Mouse (Mus musculus): ENCODE measurements around the gene Vegfa. TPM values are rescaled to one million over a fixed set of nuclear protein-coding genes. Genes with fewer than 3 reads are reported as not detected.

Vegfa gene
- total and polyA plus RNA-seq, 3 experiments = 15.3 to 50.0 (median 17.2) TPM

DNA sequence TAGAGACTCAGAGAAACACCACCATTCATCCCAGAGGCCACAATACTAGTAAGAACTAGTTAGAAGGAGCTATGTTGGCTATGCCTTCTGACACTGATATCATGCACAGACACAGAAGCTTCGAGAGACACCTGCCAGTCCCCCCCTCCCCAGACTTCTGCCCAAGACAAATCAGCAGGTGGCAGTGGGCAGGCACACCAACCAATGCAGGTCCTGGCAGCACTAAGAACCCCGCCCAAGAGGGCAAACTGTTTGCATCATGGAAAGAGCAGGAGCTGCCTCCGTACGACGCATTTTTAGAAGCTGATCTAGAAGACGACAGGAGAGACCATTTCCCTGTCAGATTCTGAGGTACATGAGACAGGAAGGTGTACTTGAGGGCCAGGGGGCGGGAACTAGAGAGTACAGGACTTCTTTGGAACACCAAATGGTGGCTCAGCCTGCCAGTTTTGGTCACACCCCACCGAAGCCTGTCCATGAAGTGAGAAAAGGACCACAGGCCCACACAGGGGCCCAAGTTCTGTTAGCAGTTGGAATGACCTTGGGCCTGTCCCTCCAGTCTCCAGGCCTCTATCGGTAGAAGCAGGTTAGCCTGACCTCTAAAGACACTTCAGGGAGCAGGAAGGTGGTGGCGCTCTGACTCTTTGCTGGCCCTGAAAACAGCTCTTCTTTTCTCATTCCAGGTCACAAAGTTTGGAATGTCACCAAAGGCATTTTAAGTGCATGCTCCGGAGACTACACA is 6.1 kb downstream of the Vegfa start:
- in situ Hi-C loops (cut with MboI; ENCODE audit: low pct_ligation_motif_present, low pct_unique_long_range_greater_than_20kb, low sequenced_read_pairs) = no loop called here
- Histone ChIP-seq H3K4me2 (ENCODE audit: insufficient read depth, low read depth, poor library complexity, severe bottlenecking) (no peak overlapping the region), H3K27ac (ENCODE audit: insufficient read depth, low read depth) (no peak overlapping the region), H3K27me3 (replicated peaks) (no peaks in the 10 kb centered on the region), H3K79me2 (replicated peaks; ENCODE audit: control insufficient read depth, extremely low read depth, insufficient read depth, poor library complexity, severe bottlenecking) (peaks cover 30% of the 10 kb centered on the region), H3K36me3 (replicated peaks in 1 of 2; ENCODE audit: control insufficient read depth in 1 of 2, insufficient read depth in 1 of 2, low read length in 1 of 2) (peaks cover 45 to 69% of the 10 kb centered on the region in 2 experiments), H3K4me3 (replicated peaks in 1 of 3; ENCODE audit: low read depth in 2 of 3, low read length in 2 of 3, poor library complexity in 1 of 3) (no peak overlapping the region), H3K9me3 (replicated peaks; ENCODE audit: low read length) (no peaks in the 10 kb centered on the region), H3K9ac (ENCODE audit: insufficient read depth, low read depth) (no peak overlapping the region), H3K4me1 (ENCODE audit: control insufficient read depth in 1 of 2, insufficient read depth in 2 of 2) (peaks cover 5 to 50% of the 10 kb centered on the region in 2 experiments; a peak in 3 of 4 replicates)
- DNase-seq (ENCODE audit: extremely low read depth) = no peak
- no peak for TF ChIP-seq GABPA (IDR thresholded peaks at IDR 0.05; ENCODE audit: insufficient replicate concordance, low read depth, low read length)
- dilution Hi-C loops (cut with MboI; ENCODE audit: extremely low pct_ligation_motif_present, extremely low pct_unique_long_range_greater_than_20kb, low sequenced_read_pairs) = no loop called here

- no peak overlapping the region for H3K27ac ChIP-seq (ENCODE audit: insufficient read depth, low read depth)
- TF ChIP-seq GABPA (IDR thresholded peaks at IDR 0.05; ENCODE audit: insufficient replicate concordance, low read depth, low read length) = no peak
- no peak for TF ChIP-seq RAD21 (IDR thresholded peaks at IDR 0.05; ENCODE audit: low read depth, low read length)
- no peak for TF ChIP-seq JUND (conservative IDR thresholded peaks at IDR 0.05; ENCODE audit: low read depth, low read length)
- no peak for TF ChIP-seq POLR2A (IDR thresholded peaks at IDR 0.05; ENCODE audit: low read depth, low read length)
- TF ChIP-seq SIN3A (IDR thresholded peaks at IDR 0.05; ENCODE audit: low read length) = no peak
- TF ChIP-seq KAT2A (IDR thresholded peaks at IDR 0.05; ENCODE audit: insufficient replicate concordance, low read length) = no peak
- TF ChIP-seq BHLHE40 (IDR thresholded peaks at IDR 0.05; ENCODE audit: low read depth, low read length) = no peak
- TF ChIP-seq CTCF (conservative IDR thresholded peaks at IDR 0.05 in 1 of 2, IDR thresholded peaks at IDR 0.05 in 1 of 2; ENCODE audit: low read depth in 2 of 2, low read length in 2 of 2) = no peak
- TF ChIP-seq EP300 (IDR thresholded peaks at IDR 0.05; ENCODE audit: low read length) = no peak
- no peak for TF ChIP-seq MAX (IDR thresholded peaks at IDR 0.05; ENCODE audit: low read length)
- H3K4me1 ChIP-seq (ENCODE audit: control insufficient read depth in 1 of 2, insufficient read depth in 2 of 2) = peaks cover 5 to 50% of the 10 kb centered on the region in 2 experiments; a peak in 3 of 4 replicates
- no peak overlapping the region for H3K4me2 ChIP-seq (ENCODE audit: insufficient read depth, low read depth, poor library complexity, severe bottlenecking)
- no peak for DNase-seq (ENCODE audit: extremely low read depth)
- no peaks in the 10 kb centered on the region for H3K9me3 ChIP-seq (replicated peaks; ENCODE audit: low read length)
- H3K79me2 ChIP-seq (replicated peaks; ENCODE audit: control insufficient read depth, extremely low read depth, insufficient read depth, poor library complexity, severe bottlenecking) = peaks cover 24% of the 10 kb centered on the region
- H3K9ac ChIP-seq (ENCODE audit: insufficient read depth, low read depth) = no peak overlapping the region
- no peak overlapping the region for H3K4me3 ChIP-seq (replicated peaks in 1 of 3; ENCODE audit: low read depth in 2 of 3, low read length in 2 of 3, poor library complexity in 1 of 3)
- in situ Hi-C loops (cut with MboI; ENCODE audit: low pct_ligation_motif_present, low pct_unique_long_range_greater_than_20kb, low sequenced_read_pairs) (no loop called here), dilution Hi-C loops (cut with MboI; ENCODE audit: extremely low pct_ligation_motif_present, extremely low pct_unique_long_range_greater_than_20kb, low sequenced_read_pairs) (no loop called here)
- H3K27me3 ChIP-seq (replicated peaks) = no peaks in the 10 kb centered on the region
- peaks cover 54 to 78% of the 10 kb centered on the region in 2 experiments for H3K36me3 ChIP-seq (replicated peaks in 1 of 2; ENCODE audit: control insufficient read depth in 1 of 2, insufficient read depth in 1 of 2, low read length in 1 of 2)
Observed at GRCm38 (mm10) chr17:46025207-46025606, 7.0 kb downstream of the Vegfa start.

- Histone ChIP-seq H3K4me3 (replicated peaks in 1 of 3; ENCODE audit: low read depth in 2 of 3, low read length in 2 of 3, poor library complexity in 1 of 3) (no peak overlapping the region), H3K36me3 (replicated peaks in 1 of 2; ENCODE audit: control insufficient read depth in 1 of 2, insufficient read depth in 1 of 2, low read length in 1 of 2) (peaks cover 60 to 88% of the 10 kb centered on the region in 2 experiments)
Observed at GRCm38 (mm10) chr17:46024192-46024591, 8.0 kb downstream of the Vegfa start.

More at GRCm38 (mm10) chr17:46024192-46024591, 8.0 kb downstream of the Vegfa start:
- Histone ChIP-seq H3K9me3 (replicated peaks; ENCODE audit: low read length) (no peaks in the 10 kb centered on the region), H3K79me2 (replicated peaks; ENCODE audit: control insufficient read depth, extremely low read depth, insufficient read depth, poor library complexity, severe bottlenecking) (peaks cover 14% of the 10 kb centered on the region), H3K4me2 (ENCODE audit: insufficient read depth, low read depth, poor library complexity, severe bottlenecking) (no peak overlapping the region), H3K27me3 (replicated peaks) (no peaks in the 10 kb centered on the region), H3K9ac (ENCODE audit: insufficient read depth, low read depth) (no peak overlapping the region), H3K27ac (ENCODE audit: insufficient read depth, low read depth) (no peak overlapping the region), H3K4me1 (ENCODE audit: control insufficient read depth in 1 of 2, insufficient read depth in 2 of 2) (peaks cover 4 to 45% of the 10 kb centered on the region in 2 experiments; a peak in 3 of 4 replicates)
- dilution Hi-C loops (cut with MboI; ENCODE audit: extremely low pct_ligation_motif_present, extremely low pct_unique_long_range_greater_than_20kb, low sequenced_read_pairs) = no loop called here
- no peak for DNase-seq (ENCODE audit: extremely low read depth)
- TF ChIP-seq SMC3 (IDR thresholded peaks at IDR 0.05; ENCODE audit: low read depth, low read length) (no peak), USF2 (conservative IDR thresholded peaks at IDR 0.05; ENCODE audit: low read depth, low read length) (no peak), ZKSCAN1 (IDR thresholded peaks at IDR 0.05; ENCODE audit: borderline replicate concordance, low read depth, low read length) (no peak), KAT2A (IDR thresholded peaks at IDR 0.05; ENCODE audit: insufficient replicate concordance, low read length) (no peak), BHLHE40 (IDR thresholded peaks at IDR 0.05; ENCODE audit: low read depth, low read length) (no peak), ETS1 (conservative IDR thresholded peaks at IDR 0.05; ENCODE audit: low read depth, low read length) (no peak), MAFK (IDR thresholded peaks at IDR 0.05; ENCODE audit: insufficient replicate concordance, low read length) (no peak), ZNF384 (IDR thresholded peaks at IDR 0.05; ENCODE audit: low read depth, low read length) (no peak)
- in situ Hi-C loops (cut with MboI; ENCODE audit: low pct_ligation_motif_present, low pct_unique_long_range_greater_than_20kb, low sequenced_read_pairs) = no loop called here
